Mouse (Mus musculus) forebrain, postnatal 0 days (tissue): ENCODE data around the gene Tk1. TPM values are rescaled to one million over a fixed set of nuclear protein-coding genes. Genes with fewer than 3 reads are reported as not detected.

Experiments
- ATAC-seq: fragments of 200-750 bp; cut with Nextera tagmentation; 2 replicates; pipeline ENCODE4 v1.8.0; 2017; ENCODE audit warnings: mild to moderate bottlenecking, moderate library complexity
- DNase-seq: peaks from one replicate; pipeline ENCODE4 v3.0.0-alpha.2; 2015
- H3K27ac ChIP-seq: fragments of 300-500 bp; sonication (generic); 2 replicates; pipeline ENCODE4 v1.5.1; 2014; ENCODE audit warnings: low read depth, mild to moderate bottlenecking, antibody characterized with exemption, low read length, moderate library complexity, mixed read lengths
- H3K27me3 ChIP-seq: fragments of 300-500 bp; sonication (generic); 2 replicates; pipeline ENCODE4 v1.6.1; 2014; ENCODE audit warnings: mild to moderate bottlenecking, low read length, mixed read lengths; ENCODE audit not compliant: insufficient read depth
- H3K36me3 ChIP-seq: fragments of 300-500 bp; sonication (generic); 2 replicates; pipeline ENCODE4 v1.6.1; 2014; ENCODE audit warnings: mild to moderate bottlenecking, moderate library complexity; ENCODE audit not compliant: insufficient read depth
- H3K4me1 ChIP-seq: fragments of 300-500 bp; sonication (generic); 2 replicates; pipeline ENCODE4 v1.6.1; 2014; ENCODE audit warnings: antibody characterized with exemption; ENCODE audit not compliant: insufficient read depth
- H3K4me2 ChIP-seq: fragments of 300-500 bp; sonication (generic); 2 replicates; pipeline ENCODE4 v1.6.1; 2014; ENCODE audit warnings: low read depth, mild to moderate bottlenecking, moderate library complexity
- H3K4me3 ChIP-seq: fragments of 300-500 bp; sonication (generic); 2 replicates; pipeline ENCODE4 v1.5.1; 2014; ENCODE audit warnings: low read depth, low read length, mixed read lengths
- H3K9ac ChIP-seq: fragments of 300-500 bp; sonication (generic); 2 replicates; pipeline ENCODE4 v1.6.1; 2014; ENCODE audit warnings: mild to moderate bottlenecking
- H3K9me3 ChIP-seq: fragments of 300-500 bp; sonication (generic); 2 replicates; pipeline ENCODE4 v1.6.1; 2016; ENCODE audit warnings: low read length
- CTCF ChIP-seq: sonication (generic); IDR thresholded peaks from 2 replicates; pipeline ENCODE4 v1.5.1; 2016; ENCODE audit warnings: antibody characterized with exemption, control low read depth, low read depth
- WGBS: fragments of 180-500 bp; shearing (Covaris S2); extraction: QIAGEN DNeasy Blood & Tissue Kit; methylation state at CpG from one replicate; pipeline ENCODE4 v1.1.7; 2014; 5-methylcytosine and 5-hydroxymethylcytosine counted together
- polyA plus RNA-seq: library from polyadenylated mRNA; unstranded; fragments of >200 nt; fragmentation: Nextera tagmentation; extraction: Ambion mirVana; gene quantifications from 2 replicates; pipeline ENCODE4 v1.2.1, GENCODE M21; 2015
- total RNA-seq: library from RNA; depleted of rRNA; stranded (reverse); fragments of >200 nt; gene quantifications from 2 replicates; pipeline ENCODE4 v1.2.3, GENCODE M21; 2014; rRNA removed

Gene Tk1
- total and polyA plus RNA-seq, 2 experiments from 2014 or later = 12.2 to 29.8 TPM

- DNase-seq = no peak
- H3K36me3 ChIP-seq = no peaks in the 10 kb centered on the region
Measured at GRCm38 (mm10) chr11:117774925-117775324, 51.0 kb downstream of the Tk1 start.

GRCm38 (mm10) chr11:117772352-117772751 lies 53.5 kb downstream of the Tk1 start:
- Histone ChIP-seq H3K9ac (no peak overlapping the region), H3K36me3 (no peaks in the 10 kb centered on the region; the same call in 1 of the 2 replicates), H3K9me3 (no peaks in the 10 kb centered on the region), H3K27me3 (no peaks in the 10 kb centered on the region), H3K4me1 (no peaks in the 10 kb centered on the region), H3K4me2 (no peak overlapping the region), H3K4me3 (no peak overlapping the region), H3K27ac (no peak overlapping the region)
- WGBS = 94% methylated on average over 7 of the region's 7 CpGs
- TF ChIP-seq CTCF = no peak
- DNase-seq = no peak
- ATAC-seq = no peak

More at GRCm38 (mm10) chr11:117774925-117775324, 51.0 kb downstream of the Tk1 start:
- Histone ChIP-seq H3K27me3 (0 out of 2 replicates have a peak, but pooled peaks cover 3% of the 10 kb centered on the region), H3K9ac (no peak overlapping the region), H3K4me2 (no peak overlapping the region), H3K9me3 (no peaks in the 10 kb centered on the region), H3K4me1 (peaks cover under 1% of the 10 kb centered on the region; the same call in 1 of the 2 replicates), H3K4me3 (no peak overlapping the region), H3K27ac (no peak overlapping the region)
- ATAC-seq = no peak
- no peak for TF ChIP-seq CTCF
- WGBS = 87% methylated on average over 10 of the region's 10 CpGs

GRCm38 (mm10) chr11:117770407-117770806 lies 55.5 kb downstream of the Tk1 start:
- WGBS = 86% methylated on average over 10 of the region's 10 CpGs
- Histone ChIP-seq H3K4me1 (no peaks in the 10 kb centered on the region), H3K9ac (no peak overlapping the region), H3K27me3 (no peaks in the 10 kb centered on the region), H3K4me3 (no peak overlapping the region), H3K27ac (no peak overlapping the region), H3K9me3 (no peaks in the 10 kb centered on the region), H3K36me3 (peaks cover under 1% of the 10 kb centered on the region; the same call in 1 of the 2 replicates), H3K4me2 (no peak overlapping the region)
- ATAC-seq = no peak
- DNase-seq = no peak
- TF ChIP-seq CTCF = no peak

- ATAC-seq (no peak), DNase-seq (no peak)
- Histone ChIP-seq H3K9me3 (no peaks in the 10 kb centered on the region), H3K9ac (no peak overlapping the region), H3K27me3 (no peaks in the 10 kb centered on the region), H3K27ac (no peak overlapping the region), H3K36me3 (peaks cover 7% of the 10 kb centered on the region; the same call in 1 of the 2 replicates), H3K4me1 (no peaks in the 10 kb centered on the region), H3K4me3 (no peak overlapping the region), H3K4me2 (no peak overlapping the region)
- no peak for TF ChIP-seq CTCF
- WGBS = 45% methylated on average over 7 of the region's 7 CpGs
Measured at GRCm38 (mm10) chr11:117769683-117770047, 56.2 kb downstream of the Tk1 start.

GRCm38 (mm10) chr11:117768725-117769682 lies 56.9 kb downstream of the Tk1 start:
- Histone ChIP-seq H3K27ac (no peak overlapping the region), H3K4me1 (no peaks in the 10 kb centered on the region), H3K9me3 (no peaks in the 10 kb centered on the region), H3K27me3 (no peaks in the 10 kb centered on the region), H3K9ac (no peak overlapping the region), H3K4me3 (no peak overlapping the region), H3K36me3 (peaks cover 9% of the 10 kb centered on the region), H3K4me2 (no peak overlapping the region)
- 61% methylated on average over 20 of the region's 20 CpGs for WGBS
- DNase-seq (no peak), ATAC-seq (no peak)
- TF ChIP-seq CTCF = no peak

- 88% methylated on average over 3 of the region's 3 CpGs for WGBS
- H3K9me3 ChIP-seq = no peaks in the 10 kb centered on the region
- no peaks in the 10 kb centered on the region for H3K27me3 ChIP-seq
- no peak for DNase-seq
- H3K27ac ChIP-seq = no peak overlapping the region
- peaks cover 23% of the 10 kb centered on the region for H3K36me3 ChIP-seq
- TF ChIP-seq CTCF = no peak
- H3K4me3 ChIP-seq = no peak overlapping the region
- H3K4me1 ChIP-seq = no peaks in the 10 kb centered on the region
- ATAC-seq = no peak
- no peak overlapping the region for H3K4me2 ChIP-seq
- no peak overlapping the region for H3K9ac ChIP-seq
Measured at GRCm38 (mm10) chr11:117766275-117766674, 59.6 kb downstream of the Tk1 start.

Other genes starting within 250 kb of the Tk1 start
- gene Tnrc6c, start 171.8 kb downstream of the Tk1 start, total RNA-seq = 56.9 and 71.6 TPM in 2 replicates
- gene Tnrc6c, start 171.8 kb downstream of the Tk1 start, polyA plus RNA-seq = 13.1 and 19.9 TPM in 2 replicates
- 2.1 and 6.2 TPM in 2 replicates for gene Tmc8, start 44.0 kb downstream of the Tk1 start, total RNA-seq
- 0.44 and 0.59 TPM in 2 replicates for gene Tmc8, start 44.0 kb downstream of the Tk1 start, polyA plus RNA-seq
- 2.9 and 4.1 TPM in 2 replicates for gene Tmc6, start 43.9 kb downstream of the Tk1 start, total RNA-seq
- gene Tmc6, start 43.9 kb downstream of the Tk1 start, polyA plus RNA-seq = 2.3 and 3.2 TPM in 2 replicates
- not detected in 2 replicates for gene 6030468B19Rik, start 28.4 kb downstream of the Tk1 start, total RNA-seq
- gene 6030468B19Rik, start 28.4 kb downstream of the Tk1 start, polyA plus RNA-seq = not detected in 2 replicates
- gene Gm20708, start 16.4 kb downstream of the Tk1 start, total RNA-seq = 1.5 and 2.0 TPM in 2 replicates
- 0.52 and 1.1 TPM in 2 replicates for gene Gm20708, start 16.4 kb downstream of the Tk1 start, polyA plus RNA-seq
- gene Syngr2, start 16.4 kb downstream of the Tk1 start, total RNA-seq = 11.8 and 16.9 TPM in 2 replicates
- gene Syngr2, start 16.4 kb downstream of the Tk1 start, polyA plus RNA-seq = 14.4 and 15.7 TPM in 2 replicates
- 3.6 and 3.8 TPM in 2 replicates for gene Afmid, start 168 bp downstream of the Tk1 start, total RNA-seq
- 7.4 and 8.8 TPM in 2 replicates for gene Afmid, start 168 bp downstream of the Tk1 start, polyA plus RNA-seq
- 5.7 and 6.2 TPM in 2 replicates for gene Birc5, start 23.2 kb upstream of the Tk1 start, total RNA-seq
- gene Birc5, start 23.2 kb upstream of the Tk1 start, polyA plus RNA-seq = 24.9 and 31.4 TPM in 2 replicates
- not detected in 2 replicates for gene Tmem235, start 34.7 kb upstream of the Tk1 start, total RNA-seq
- not detected in 2 replicates for gene Tmem235, start 34.7 kb upstream of the Tk1 start, polyA plus RNA-seq
- 5.9 and 8.2 TPM in 2 replicates for gene Tha1, start 47.4 kb upstream of the Tk1 start, total RNA-seq
- gene Tha1, start 47.4 kb upstream of the Tk1 start, polyA plus RNA-seq = 2.6 and 2.9 TPM in 2 replicates
- 7.8 and 11.0 TPM in 2 replicates for gene Socs3, start 144.0 kb upstream of the Tk1 start, total RNA-seq
- gene Socs3, start 144.0 kb upstream of the Tk1 start, polyA plus RNA-seq = 6.5 and 8.4 TPM in 2 replicates
- 55.7 and 63.0 TPM in 2 replicates for gene Pgs1, start 160.2 kb upstream of the Tk1 start, total RNA-seq
- gene Pgs1, start 160.2 kb upstream of the Tk1 start, polyA plus RNA-seq = 47.7 and 54.4 TPM in 2 replicates